Mouse (Mus musculus) E14TG2a.4 (cell line): ENCODE measurements around the gene 1700030K09Rik.

Source experiments
- CTCF ChIP-seq: conservative IDR thresholded peaks from 2 replicates; pipeline ENCODE4 v1.5.1; 2014; ENCODE audit warnings: low read length
- NANOG ChIP-seq: IDR thresholded peaks from 2 replicates; pipeline ENCODE4 v1.6.1; 2014; ENCODE audit warnings: borderline replicate concordance, low read length, mixed read lengths

GRCm38 (mm10) chr8:72421362-72422335 lies 22.0 kb upstream of the 1700030K09Rik start, which contains the start of gene Eps15l1:
- TF ChIP-seq NANOG (no peak), CTCF (no peak)
